Mouse (Mus musculus): ENCODE measurements around the gene Zcchc2.

DNA sequence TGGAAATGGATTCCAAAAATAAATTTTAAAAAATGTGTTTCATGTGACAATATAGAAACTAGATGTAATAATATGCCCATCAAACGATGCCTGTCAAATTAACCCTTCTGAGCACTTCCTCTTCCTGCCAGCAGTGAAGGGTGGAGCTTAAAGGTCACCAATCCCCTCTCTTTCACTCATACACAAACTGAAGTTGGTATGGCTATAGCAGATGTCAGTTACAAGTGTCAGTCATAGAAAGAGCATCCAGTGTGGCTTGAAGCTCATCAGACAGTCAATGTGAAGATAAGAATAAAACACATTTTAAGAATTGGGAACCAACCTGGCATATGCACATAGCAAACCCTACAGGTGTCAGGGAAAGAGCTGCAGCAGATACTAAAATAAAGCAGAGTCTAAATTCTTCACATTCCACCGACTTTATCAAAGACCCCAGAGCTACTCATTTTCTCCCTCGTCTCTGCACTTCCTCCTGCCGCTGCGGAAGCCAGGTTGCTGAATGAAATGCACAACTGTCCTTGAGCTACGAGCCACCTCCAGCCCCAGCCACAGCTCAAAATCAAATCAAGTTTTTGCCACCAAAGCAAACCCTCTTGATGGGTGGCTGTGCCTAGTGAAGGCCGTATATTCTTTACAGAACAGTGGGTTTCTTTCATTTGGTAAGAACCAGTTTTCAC lies 79.8 kb downstream of the Zcchc2 start:
- TF ChIP-seq GATA1 (IDR thresholded peaks at IDR 0.05; ENCODE audit: borderline replicate concordance, low read length) (no peak), FLI1 (IDR thresholded peaks at IDR 0.05; ENCODE audit: low read length) (no peak)

Measured in megakaryocyte, embryonic 14.5 days (primary cell).